Mouse (Mus musculus): ENCODE measurements around the gene Gabrr3. TPM values are rescaled to one million over a fixed set of nuclear protein-coding genes. Genes with fewer than 3 reads are reported as not detected.

Gabrr3 gene
- polyA plus RNA-seq, 1 experiment from 2014 or later = not detected

DNA sequence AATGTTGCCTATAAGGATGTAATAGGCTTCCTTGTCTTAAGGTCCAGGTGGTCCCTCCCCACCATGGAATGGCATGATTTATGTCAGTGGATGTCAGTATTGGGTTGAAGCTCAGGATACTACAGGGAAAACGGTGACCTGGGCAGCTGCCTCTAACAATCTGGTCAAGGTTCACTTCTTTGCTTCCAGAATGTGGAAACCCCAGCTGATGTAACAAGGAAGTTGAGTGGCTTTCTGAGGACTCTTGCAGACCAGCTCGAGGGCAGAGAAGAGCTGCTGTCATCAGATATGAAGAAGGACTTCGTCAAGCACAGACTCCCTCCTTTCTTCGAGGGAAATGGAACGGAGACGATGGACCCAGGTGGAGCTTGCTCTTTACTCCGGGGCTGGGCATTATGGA is 80.1 kb downstream of the Gabrr3 start:
- Histone ChIP-seq H3K27ac (ENCODE audit: low read depth, low read length) (no peak overlapping the region), H3K4me1 (ENCODE audit: control insufficient read depth, insufficient read depth, low read length) (no peaks in the 10 kb centered on the region)
- WGBS = 50% methylated on average over 7 of the region's 7 CpGs

DNA sequence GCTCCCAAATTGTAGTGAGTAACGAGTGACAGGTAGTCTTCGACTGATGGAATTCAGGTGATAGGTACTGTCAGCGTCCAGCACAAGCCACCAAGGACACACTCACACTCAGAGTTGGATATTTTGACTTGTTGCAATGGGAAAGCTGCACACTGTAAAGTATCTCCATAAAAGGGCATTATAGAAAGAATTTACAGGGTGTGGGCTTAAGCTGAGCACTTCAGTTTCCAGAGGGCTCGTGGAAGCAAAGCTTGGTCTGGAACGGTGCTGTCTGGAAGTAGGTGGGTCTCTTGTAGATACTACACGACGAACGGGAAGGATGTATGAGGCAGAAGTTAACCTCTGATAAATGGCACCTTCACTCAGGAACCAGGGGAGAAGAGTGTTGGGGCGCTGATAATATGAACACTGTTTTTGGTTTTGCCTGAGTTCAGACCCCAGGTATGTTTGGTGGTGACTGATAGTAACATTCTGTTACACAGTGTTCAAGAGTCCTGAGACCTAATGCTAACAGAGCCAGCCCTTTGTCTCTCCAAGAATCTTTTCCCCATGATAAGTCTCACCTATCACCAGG is 80.9 kb downstream of the Gabrr3 start:
- no peak for ATAC-seq (ENCODE audit: low FRiP score, low TSS enrichment)
- no peak overlapping the region for H3K4me2 ChIP-seq (replicated peaks; ENCODE audit: low read depth, low read length)
- no peaks in the 10 kb centered on the region for H3K4me1 ChIP-seq (ENCODE audit: control insufficient read depth, insufficient read depth, low read length)
- WGBS = 89% methylated on average over 9 of the region's 9 CpGs
- no peaks in the 10 kb centered on the region for H3K27me3 ChIP-seq (ENCODE audit: control insufficient read depth, insufficient read depth, low read length)
- no peak overlapping the region for H3K9ac ChIP-seq (ENCODE audit: low read depth, low read length)
- no peak overlapping the region for H3K4me3 ChIP-seq (ENCODE audit: low read length)
- no peaks in the 10 kb centered on the region for H3K9me3 ChIP-seq (ENCODE audit: control insufficient read depth, low read length)
- H3K36me3 ChIP-seq (ENCODE audit: control insufficient read depth, insufficient read depth, low read length) = peaks cover 68% of the 10 kb centered on the region
- H3K27ac ChIP-seq (ENCODE audit: low read depth, low read length) = no peak overlapping the region

More for the DNA sequence above, 80.1 kb downstream of the Gabrr3 start:
- Histone ChIP-seq H3K9me3 (ENCODE audit: control insufficient read depth, low read length) (no peaks in the 10 kb centered on the region), H3K4me2 (replicated peaks; ENCODE audit: low read depth, low read length) (no peak overlapping the region), H3K4me3 (ENCODE audit: low read length) (no peak overlapping the region), H3K36me3 (ENCODE audit: control insufficient read depth, insufficient read depth, low read length) (peaks cover 68% of the 10 kb centered on the region), H3K27me3 (ENCODE audit: control insufficient read depth, insufficient read depth, low read length) (no peaks in the 10 kb centered on the region), H3K9ac (ENCODE audit: low read depth, low read length) (no peak overlapping the region)
- ATAC-seq (ENCODE audit: low FRiP score, low TSS enrichment) = peak; percentile 14; the same call in 1 of the 2 replicates

DNA sequence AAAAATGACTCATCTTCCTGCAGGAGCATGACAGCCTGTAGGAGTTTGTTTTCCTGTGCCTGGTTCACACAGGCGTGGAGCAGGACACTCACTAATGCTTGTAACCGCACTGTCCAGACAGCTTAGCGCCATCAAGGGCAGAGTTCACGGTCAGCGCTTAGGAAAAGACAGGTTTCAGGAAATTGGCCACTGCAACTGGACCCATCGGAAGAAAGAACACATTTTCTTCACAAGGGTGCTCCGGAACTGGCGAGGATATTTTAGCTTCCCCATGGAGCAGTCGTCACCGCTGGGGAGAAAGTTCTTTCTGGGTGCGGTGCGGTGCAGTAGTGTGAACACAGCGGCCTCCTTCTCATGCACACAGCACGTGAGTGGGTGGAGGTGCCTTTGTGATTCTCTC is 86.1 kb downstream of the Gabrr3 start:
- no peaks in the 10 kb centered on the region for H3K4me1 ChIP-seq (ENCODE audit: control insufficient read depth, insufficient read depth, low read length)
- H3K27me3 ChIP-seq (ENCODE audit: control insufficient read depth, insufficient read depth, low read length) = no peaks in the 10 kb centered on the region
- H3K27ac ChIP-seq (ENCODE audit: low read depth, low read length) = no peak overlapping the region
- H3K4me2 ChIP-seq (replicated peaks; ENCODE audit: low read depth, low read length) = no peak overlapping the region
- no peak overlapping the region for H3K4me3 ChIP-seq (ENCODE audit: low read length)
- no peak overlapping the region for H3K9ac ChIP-seq (ENCODE audit: low read depth, low read length)
- peak; percentile 69; the same call in 1 of the 2 replicates for ATAC-seq (ENCODE audit: low FRiP score, low TSS enrichment)
- 60% methylated on average over 14 of the region's 14 CpGs for WGBS
- no peaks in the 10 kb centered on the region for H3K9me3 ChIP-seq (ENCODE audit: control insufficient read depth, low read length)
- peaks cover 49% of the 10 kb centered on the region for H3K36me3 ChIP-seq (ENCODE audit: control insufficient read depth, insufficient read depth, low read length)

- H3K27me3 ChIP-seq (ENCODE audit: control insufficient read depth, insufficient read depth, low read length) = no peaks in the 10 kb centered on the region
- WGBS = 77% methylated on average over 1 of the region's 1 CpGs
- ATAC-seq (ENCODE audit: low FRiP score, low TSS enrichment) = no peak
- no peak overlapping the region for H3K4me2 ChIP-seq (replicated peaks; ENCODE audit: low read depth, low read length)
- no peak overlapping the region for H3K9ac ChIP-seq (ENCODE audit: low read depth, low read length)
- H3K9me3 ChIP-seq (ENCODE audit: control insufficient read depth, low read length) = no peaks in the 10 kb centered on the region
- H3K4me3 ChIP-seq (ENCODE audit: low read length) = no peak overlapping the region
- H3K27ac ChIP-seq (ENCODE audit: low read depth, low read length) = no peak overlapping the region
- H3K4me1 ChIP-seq (ENCODE audit: control insufficient read depth, insufficient read depth, low read length) = no peaks in the 10 kb centered on the region
- peaks cover 16% of the 10 kb centered on the region; the same call in 1 of the 2 replicates for H3K36me3 ChIP-seq (ENCODE audit: control insufficient read depth, insufficient read depth, low read length)
Measured at GRCm38 (mm10) chr16:59497947-59498346, 90.8 kb downstream of the Gabrr3 start.

DNA sequence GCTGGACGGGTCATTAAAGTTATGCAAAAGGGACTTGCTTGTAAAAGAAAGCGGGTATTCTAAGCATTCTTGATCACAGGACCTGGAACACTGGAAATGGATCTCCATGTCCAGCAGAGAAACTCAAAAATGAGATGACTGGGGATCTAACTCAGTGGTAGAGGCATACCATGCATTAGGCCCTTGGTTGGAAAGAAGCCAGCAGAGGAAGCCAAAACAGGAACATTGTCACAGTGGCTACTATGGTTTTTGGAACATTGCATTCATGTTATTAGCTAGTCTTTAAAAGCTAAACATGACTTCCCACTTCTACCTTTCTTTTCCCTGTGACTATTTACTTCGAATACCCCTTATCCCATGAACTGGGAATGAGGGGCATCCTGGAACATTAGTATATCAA is 92.0 kb downstream of the Gabrr3 start:
- Histone ChIP-seq H3K9me3 (ENCODE audit: control insufficient read depth, low read length) (no peaks in the 10 kb centered on the region), H3K4me1 (ENCODE audit: control insufficient read depth, insufficient read depth, low read length) (no peaks in the 10 kb centered on the region), H3K9ac (ENCODE audit: low read depth, low read length) (no peak overlapping the region), H3K27ac (ENCODE audit: low read depth, low read length) (no peak overlapping the region), H3K27me3 (ENCODE audit: control insufficient read depth, insufficient read depth, low read length) (no peaks in the 10 kb centered on the region), H3K36me3 (ENCODE audit: control insufficient read depth, insufficient read depth, low read length) (peaks cover 7% of the 10 kb centered on the region; the same call in 1 of the 2 replicates), H3K4me2 (replicated peaks; ENCODE audit: low read depth, low read length) (no peak overlapping the region), H3K4me3 (ENCODE audit: low read length) (no peak overlapping the region)
- 92% methylated on average over 3 of the region's 3 CpGs for WGBS
- ATAC-seq (ENCODE audit: low FRiP score, low TSS enrichment) = no peak

GRCm38 (mm10) chr16:59509830-59510229 is 102.7 kb downstream of the Gabrr3 start:
- no peak for ATAC-seq (ENCODE audit: low FRiP score, low TSS enrichment)
- no peaks in the 10 kb centered on the region for H3K4me1 ChIP-seq (ENCODE audit: control insufficient read depth, insufficient read depth, low read length)
- no peak overlapping the region for H3K27ac ChIP-seq (ENCODE audit: low read depth, low read length)
- H3K9me3 ChIP-seq (ENCODE audit: control insufficient read depth, low read length) = no peaks in the 10 kb centered on the region
- H3K4me3 ChIP-seq (ENCODE audit: low read length) = no peak overlapping the region
- H3K27me3 ChIP-seq (ENCODE audit: control insufficient read depth, insufficient read depth, low read length) = no peaks in the 10 kb centered on the region
- WGBS = 79% methylated on average over 5 of the region's 5 CpGs
- H3K9ac ChIP-seq (ENCODE audit: low read depth, low read length) = no peak overlapping the region
- H3K4me2 ChIP-seq (replicated peaks; ENCODE audit: low read depth, low read length) = no peak overlapping the region
- H3K36me3 ChIP-seq (ENCODE audit: control insufficient read depth, insufficient read depth, low read length) = no peaks in the 10 kb centered on the region; the same call in 1 of the 2 replicates

Other genes starting within 250 kb of the Gabrr3 start
- gene Olfr196, start 236.9 kb upstream of the Gabrr3 start, polyA plus RNA-seq (2014; fragmentation: Nextera tagmentation; extraction: Ambion mirVana) = not detected in 2 replicates
- gene Olfr198, start 203.8 kb upstream of the Gabrr3 start, polyA plus RNA-seq (2014; fragmentation: Nextera tagmentation; extraction: Ambion mirVana) = not detected in 2 replicates
- not detected in 2 replicates for gene Olfr199, start 187.6 kb upstream of the Gabrr3 start, polyA plus RNA-seq (2014; fragmentation: Nextera tagmentation; extraction: Ambion mirVana)
- gene Olfr201, start 134.7 kb upstream of the Gabrr3 start, polyA plus RNA-seq (2014; fragmentation: Nextera tagmentation; extraction: Ambion mirVana) = not detected in 2 replicates
- gene Olfr202, start 120.5 kb upstream of the Gabrr3 start, polyA plus RNA-seq (2014; fragmentation: Nextera tagmentation; extraction: Ambion mirVana) = not detected in 2 replicates
- gene Olfr203, start 108.5 kb upstream of the Gabrr3 start, polyA plus RNA-seq (2014; fragmentation: Nextera tagmentation; extraction: Ambion mirVana) = not detected in 2 replicates
- gene Olfr204, start 89.1 kb upstream of the Gabrr3 start, polyA plus RNA-seq (2014; fragmentation: Nextera tagmentation; extraction: Ambion mirVana) = not detected in 2 replicates
- not detected in 2 replicates for gene Olfr205, start 76.2 kb upstream of the Gabrr3 start, polyA plus RNA-seq (2014; fragmentation: Nextera tagmentation; extraction: Ambion mirVana)
- not detected in 2 replicates for gene Olfr206, start 58.1 kb upstream of the Gabrr3 start, polyA plus RNA-seq (2014; fragmentation: Nextera tagmentation; extraction: Ambion mirVana)
- not detected in 2 replicates for gene Olfr209, start 43.3 kb upstream of the Gabrr3 start, polyA plus RNA-seq (2014; fragmentation: Nextera tagmentation; extraction: Ambion mirVana)
- 33.5 and 41.9 TPM in 2 replicates for gene Riox2, start 64.4 kb downstream of the Gabrr3 start, polyA plus RNA-seq (2014; fragmentation: Nextera tagmentation; extraction: Ambion mirVana)
- gene Crybg3, start 193.6 kb downstream of the Gabrr3 start, polyA plus RNA-seq (2014; fragmentation: Nextera tagmentation; extraction: Ambion mirVana) = 11.8 and 12.7 TPM in 2 replicates
- gene Arl6, start 232.1 kb downstream of the Gabrr3 start, polyA plus RNA-seq (2014; fragmentation: Nextera tagmentation; extraction: Ambion mirVana) = 42.0 and 44.2 TPM in 2 replicates

Data from kidney, embryonic 14.5 days (tissue).